Mouse (Mus musculus) splenic B cell, adult 2 months (primary cell): Measurements from ENCODE around the gene Fign.

Experiments used
- DNase-seq: peaks from one replicate; pipeline ENCODE4 v3.0.0-alpha.2; 2011; ENCODE audit warnings: low read depth, low spot score
- H3K27me3 ChIP-seq: 2 replicates; pipeline ENCODE4 v1.6.1; 2012; ENCODE audit warnings: mild to moderate bottlenecking, low read length, moderate library complexity, mixed read lengths; ENCODE audit not compliant: control insufficient read depth, poor library complexity, insufficient read depth, severe bottlenecking
- H3K36me3 ChIP-seq: 2 replicates; pipeline ENCODE4 v1.6.1; 2012; ENCODE audit warnings: mild to moderate bottlenecking, low read length, moderate library complexity, mixed read lengths; ENCODE audit not compliant: control insufficient read depth, poor library complexity, insufficient read depth, severe bottlenecking

Gene Fign

GRCm38 (mm10) chr2:64097937-64098617 lies at the start of gene Fign:
Gene Fign, minus strand, starts transcription at chr2:64098038.
- DNase-seq = no peak

GRCm38 (mm10) chr2:64133597-64133996 lies 35.8 kb upstream of the Fign start:
- Histone ChIP-seq H3K36me3 (no peaks in the 10 kb centered on the region), H3K27me3 (no peaks in the 10 kb centered on the region)
- no peak for DNase-seq

More at GRCm38 (mm10) chr2:64097937-64098617, at the start of gene Fign:
- Histone ChIP-seq H3K27me3 (no peaks in the 10 kb centered on the region), H3K36me3 (no peaks in the 10 kb centered on the region)

- H3K36me3 ChIP-seq = no peaks in the 10 kb centered on the region
- H3K27me3 ChIP-seq = no peaks in the 10 kb centered on the region
- DNase-seq = no peak
These were observed 22.7 kb upstream of the Fign start for GRCm38 (mm10) chr2:64120495-64120894.

- Histone ChIP-seq H3K27me3 (no peaks in the 10 kb centered on the region), H3K36me3 (no peaks in the 10 kb centered on the region)
- no peak for DNase-seq
These were observed 18.8 kb upstream of the Fign start for GRCm38 (mm10) chr2:64116613-64117012.

- H3K27me3 ChIP-seq = no peaks in the 10 kb centered on the region
- H3K36me3 ChIP-seq = no peaks in the 10 kb centered on the region
- DNase-seq = no peak
These were observed 13.3 kb upstream of the Fign start for GRCm38 (mm10) chr2:64111133-64111532.

GRCm38 (mm10) chr2:64109860-64110259 lies 12.0 kb upstream of the Fign start:
- no peak for DNase-seq
- no peaks in the 10 kb centered on the region for H3K36me3 ChIP-seq
- no peaks in the 10 kb centered on the region for H3K27me3 ChIP-seq

GRCm38 (mm10) chr2:64108040-64108439 lies 10.2 kb upstream of the Fign start:
- H3K27me3 ChIP-seq = no peaks in the 10 kb centered on the region
- DNase-seq = no peak
- no peaks in the 10 kb centered on the region for H3K36me3 ChIP-seq

- no peaks in the 10 kb centered on the region for H3K27me3 ChIP-seq
- DNase-seq = no peak
These were observed 931 bp upstream of the Fign start for GRCm38 (mm10) chr2:64098618-64099320.

GRCm38 (mm10) chr2:64096721-64097411 lies 972 bp downstream of the Fign start:
- Histone ChIP-seq H3K27me3 (no peaks in the 10 kb centered on the region), H3K36me3 (no peaks in the 10 kb centered on the region)
- no peak for DNase-seq

More at GRCm38 (mm10) chr2:64098618-64099320, 931 bp upstream of the Fign start:
- H3K36me3 ChIP-seq = no peaks in the 10 kb centered on the region

- no peaks in the 10 kb centered on the region for H3K27me3 ChIP-seq
- H3K36me3 ChIP-seq = no peaks in the 10 kb centered on the region
- no peak for DNase-seq
These were observed 1.7 kb downstream of the Fign start for GRCm38 (mm10) chr2:64096176-64096575.

- Histone ChIP-seq H3K36me3 (no peaks in the 10 kb centered on the region), H3K27me3 (no peaks in the 10 kb centered on the region)
- no peak for DNase-seq
These were observed 2.3 kb downstream of the Fign start for GRCm38 (mm10) chr2:64095561-64095960.

- DNase-seq = no peak
- no peaks in the 10 kb centered on the region for H3K36me3 ChIP-seq
- H3K27me3 ChIP-seq = no peaks in the 10 kb centered on the region
These were observed 4.8 kb downstream of the Fign start for GRCm38 (mm10) chr2:64093087-64093486.

GRCm38 (mm10) chr2:64083853-64084427 lies 13.9 kb downstream of the Fign start:
- no peaks in the 10 kb centered on the region for H3K27me3 ChIP-seq
- DNase-seq = no peak
- no peaks in the 10 kb centered on the region for H3K36me3 ChIP-seq

- Histone ChIP-seq H3K27me3 (no peaks in the 10 kb centered on the region), H3K36me3 (no peaks in the 10 kb centered on the region)
- DNase-seq = no peak
These were observed 18.1 kb downstream of the Fign start for GRCm38 (mm10) chr2:64079765-64080164.

- H3K27me3 ChIP-seq = no peaks in the 10 kb centered on the region
- no peak for DNase-seq
- H3K36me3 ChIP-seq = no peaks in the 10 kb centered on the region
These were observed 19.3 kb downstream of the Fign start for GRCm38 (mm10) chr2:64078551-64078950.
